In genomic region chr10:21350531-21351515, GRCm38 (mm10) we compare ENCODE assay signal across 13 mouse cellular contexts. TPM values are rescaled to one million over a fixed set of nuclear protein-coding genes. Genes with fewer than 3 reads are reported as not detected.
"Had no signal": no experiment of that assay in that cellular context is flagged by ENCODE, and none has a peak within 500 bp of the region (broad histone marks: within the 10 kb centered on the region; RNA-seq: fewer than 3 reads in every experiment).

No protein-coding gene starts in this region.

- H3K27me3 ChIP-seq: midbrain, embryonic 13.5 days had no signal

- H3K27ac ChIP-seq: left cerebral cortex, adult 2 months; limb, embryonic 10.5 days; macrophage; midbrain, embryonic 13.5 days; stomach, postnatal 0 days had no signal

- H3K9ac ChIP-seq: lung, embryonic 14.5 days; midbrain, embryonic 13.5 days had no signal

- H3K4me1 ChIP-seq: limb, embryonic 10.5 days; midbrain, embryonic 13.5 days had no signal

- DNase-seq: kidney, adult 8-10 months; kidney, postnatal 25 days; lung, embryonic 14.5 days; lung, postnatal 14 days; right cerebral cortex, postnatal 25 days had no signal

- H3K4me2 ChIP-seq: lung, embryonic 14.5 days; midbrain, embryonic 13.5 days had no signal

- H3K9me3 ChIP-seq: limb, embryonic 10.5 days; midbrain, embryonic 13.5 days had no signal

- H3K4me3 ChIP-seq: left cerebral cortex, adult 2 months; limb, embryonic 10.5 days; midbrain, embryonic 13.5 days had no signal

- ATAC-seq: intestine, postnatal 0 days; midbrain, embryonic 13.5 days had no signal

RNA-seq across cellular contexts. Expression of gene Aldh8a1, which starts 26.3 kb away (rescaled TPM):
- polyA plus RNA-seq: intestine, postnatal 0 days; lung, embryonic 14.5 days; macrophage; midbrain, postnatal 0 days; small intestine, adult 2 months had no signal
